Mouse (Mus musculus) small intestine, adult 2 months (tissue): ENCODE data around the gene Dnajc16. TPM values are rescaled to one million over a fixed set of nuclear protein-coding genes. Genes with fewer than 3 reads are reported as not detected.

Experiments used
- H3K27ac ChIP-seq: fragments of 200-500 bp; 2 replicates; pipeline ENCODE4 v1.5.1; 2012; ENCODE audit warnings: low read depth, low read length, control low read depth, inconsistent platforms; ENCODE audit not compliant: insufficient read depth
- H3K27me3 ChIP-seq: fragments of 200-500 bp; 2 replicates; pipeline ENCODE4 v1.6.1; 2012; ENCODE audit warnings: mild to moderate bottlenecking, moderate library complexity, low read length, inconsistent platforms; ENCODE audit not compliant: control insufficient read depth, insufficient read depth
- H3K36me3 ChIP-seq: fragments of 200-500 bp; 2 replicates; pipeline ENCODE4 v1.6.1; 2012; ENCODE audit warnings: mild to moderate bottlenecking, low read length, control low read depth, inconsistent platforms; ENCODE audit not compliant: control insufficient read depth, insufficient read depth
- H3K4me1 ChIP-seq: fragments of 200-500 bp; 2 replicates; pipeline ENCODE4 v1.6.1; 2012; ENCODE audit warnings: low read length, inconsistent platforms, mixed read lengths; ENCODE audit not compliant: control insufficient read depth, insufficient read depth, insufficient read length
- H3K4me3 ChIP-seq: fragments of 200-500 bp; 2 replicates; pipeline ENCODE4 v1.5.1; 2012; ENCODE audit warnings: low read depth, mild to moderate bottlenecking, control low read depth, inconsistent platforms, low read length, moderate library complexity
- CTCF ChIP-seq: fragments of 200-500 bp; IDR thresholded peaks from 2 replicates; pipeline ENCODE4 v1.5.1; 2012; ENCODE audit warnings: low read depth, mild to moderate bottlenecking, control low read depth, inconsistent platforms, low read length, moderate library complexity, mixed read lengths; ENCODE audit not compliant: insufficient replicate concordance, insufficient read length; ENCODE audit errors: extremely low read depth
- POLR2A ChIP-seq: fragments of 200-500 bp; IDR thresholded peaks from 2 replicates; pipeline ENCODE4 v1.6.1; 2012; ENCODE audit warnings: low read depth, mild to moderate bottlenecking, control low read depth, inconsistent platforms, low read length, moderate library complexity
- WGBS: fragments of 180-500 bp; shearing (Covaris S2); methylation state at CpG from one replicate; pipeline ENCODE4 v1.1.7; 2018; 5-methylcytosine and 5-hydroxymethylcytosine counted together
- polyA plus RNA-seq: library from polyadenylated mRNA; depleted of rRNA; stranded (reverse); fragments of >200 nt; gene quantifications from 2 replicates; pipeline ENCODE4 v1.2.3, GENCODE M21; 2012

The Dnajc16 gene
- polyA plus RNA-seq, 1 experiment = 5.3 TPM

GRCm38 (mm10) chr4:141816776-141817655 is 26.3 kb upstream of the Dnajc16 start:
- Histone ChIP-seq H3K27me3 (no peaks in the 10 kb centered on the region), H3K36me3 (peaks cover 32% of the 10 kb centered on the region), H3K27ac (no peak overlapping the region), H3K4me3 (no peak overlapping the region), H3K4me1 (no peaks in the 10 kb centered on the region)
- TF ChIP-seq POLR2A (no peak), CTCF (no peak)
- WGBS = 59% methylated on average over 14 of the region's 14 CpGs

DNA sequence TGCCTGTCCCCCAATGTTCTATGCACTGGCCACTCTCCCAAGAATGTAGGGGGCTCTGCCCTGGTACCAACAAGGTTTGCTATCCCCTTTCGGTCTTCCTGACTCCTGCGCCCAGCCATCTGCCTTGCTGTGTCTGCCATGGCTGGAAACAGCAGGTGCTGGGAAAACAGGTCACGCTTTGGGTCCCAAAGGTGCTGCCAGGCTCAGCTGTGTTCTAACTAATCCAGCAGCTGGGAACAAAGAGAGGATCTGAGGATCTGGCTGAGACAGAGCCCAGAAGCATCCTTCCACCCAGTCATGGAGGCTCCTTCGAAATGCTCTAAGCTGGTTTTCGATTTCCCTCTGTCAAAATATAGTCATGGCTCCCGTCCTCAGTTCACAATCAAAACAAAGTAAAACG is 25.5 kb upstream of the Dnajc16 start:
- Histone ChIP-seq H3K4me1 (no peaks in the 10 kb centered on the region), H3K27ac (no peak overlapping the region), H3K36me3 (peaks cover 39% of the 10 kb centered on the region), H3K4me3 (no peak overlapping the region), H3K27me3 (no peaks in the 10 kb centered on the region)
- WGBS = 88% methylated on average over 7 of the region's 7 CpGs
- TF ChIP-seq CTCF (no peak), POLR2A (no peak)

DNA sequence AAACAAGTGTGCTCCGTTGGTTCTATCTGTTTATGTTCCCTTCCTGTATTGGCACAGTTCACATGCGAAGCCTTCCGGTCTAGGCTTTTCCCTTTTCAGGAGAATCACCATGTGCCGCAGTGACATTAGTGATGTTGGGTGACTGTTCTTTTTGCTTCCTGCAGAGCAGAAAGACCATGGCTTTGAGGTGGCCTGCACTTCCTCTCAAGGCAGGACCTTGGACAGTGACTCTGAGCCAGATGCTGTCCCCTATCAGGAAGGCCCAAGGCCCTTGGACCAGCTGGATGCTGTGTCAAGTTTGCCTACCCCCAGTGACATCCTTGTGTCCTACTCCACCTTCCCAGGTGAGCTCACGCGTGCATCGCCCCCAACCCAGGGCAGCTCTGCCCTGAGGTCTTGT is 20.6 kb upstream of the Dnajc16 start:
- peaks cover 75% of the 10 kb centered on the region for H3K36me3 ChIP-seq
- H3K27me3 ChIP-seq = no peaks in the 10 kb centered on the region
- no peaks in the 10 kb centered on the region for H3K4me1 ChIP-seq
- H3K27ac ChIP-seq = no peak overlapping the region
- TF ChIP-seq POLR2A (no peak), CTCF (no peak)
- H3K4me3 ChIP-seq = no peak overlapping the region
- WGBS = 96% methylated on average over 7 of the region's 7 CpGs

DNA sequence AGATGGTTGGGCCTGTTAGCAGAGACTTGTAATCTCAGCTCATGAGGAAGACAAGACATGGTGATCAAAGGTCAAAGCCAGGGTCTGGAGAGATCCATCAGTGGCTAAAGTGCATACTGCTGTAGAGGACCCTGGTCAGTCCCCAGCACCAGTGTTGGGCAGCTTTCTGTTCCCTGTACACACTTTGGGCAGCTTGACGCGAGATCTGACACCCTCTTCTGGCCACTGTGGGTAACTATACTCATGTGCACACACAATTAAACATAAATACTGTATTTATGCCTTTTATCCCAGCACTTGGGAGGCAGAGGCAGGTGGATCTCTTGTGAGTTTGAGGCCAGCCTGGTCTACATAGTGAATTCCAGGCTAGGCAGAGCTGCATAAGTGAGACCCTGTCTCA is 20.2 kb upstream of the Dnajc16 start:
- TF ChIP-seq POLR2A (no peak), CTCF (no peak)
- no peaks in the 10 kb centered on the region for H3K4me1 ChIP-seq
- no peak overlapping the region for H3K4me3 ChIP-seq
- no peak overlapping the region for H3K27ac ChIP-seq
- peaks cover 78% of the 10 kb centered on the region for H3K36me3 ChIP-seq
- WGBS = 97% methylated on average over 2 of the region's 2 CpGs
- H3K27me3 ChIP-seq = no peaks in the 10 kb centered on the region

GRCm38 (mm10) chr4:141809850-141810464 is 19.2 kb upstream of the Dnajc16 start:
- no peak overlapping the region for H3K4me3 ChIP-seq
- no peaks in the 10 kb centered on the region for H3K27me3 ChIP-seq
- H3K36me3 ChIP-seq = peaks cover 81% of the 10 kb centered on the region
- 70% methylated on average over 8 of the region's 8 CpGs for WGBS
- no peak overlapping the region for H3K27ac ChIP-seq
- no peak for TF ChIP-seq POLR2A
- TF ChIP-seq CTCF = peak; percentile 66; the same call in 1 of the 2 replicates
- no peaks in the 10 kb centered on the region for H3K4me1 ChIP-seq

DNA sequence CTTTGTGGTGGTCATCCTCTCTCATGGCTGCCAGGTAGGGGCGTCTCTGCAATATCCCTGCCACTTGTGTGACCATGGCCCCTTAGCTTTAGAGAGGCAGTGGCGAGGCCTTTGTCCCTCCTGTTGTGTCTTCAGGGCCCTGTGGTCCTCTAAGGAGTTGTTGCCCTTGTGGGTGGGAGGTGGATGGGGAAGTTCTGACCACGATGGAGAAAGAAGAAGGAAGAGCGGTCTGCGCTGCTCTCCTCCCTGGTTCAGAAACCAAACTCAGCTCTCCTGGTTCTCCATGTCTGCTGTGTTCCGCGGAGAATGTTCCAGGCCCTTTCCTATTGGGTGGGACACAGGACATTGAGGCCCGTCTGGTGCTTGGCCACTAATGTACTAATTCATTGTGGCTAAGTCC is 15.2 kb upstream of the Dnajc16 start:
- no peak overlapping the region for H3K4me3 ChIP-seq

GRCm38 (mm10) chr4:141804105-141804504 is 13.4 kb upstream of the Dnajc16 start:
- Histone ChIP-seq H3K36me3 (peaks cover 39% of the 10 kb centered on the region), H3K27ac (no peak overlapping the region), H3K4me1 (no peaks in the 10 kb centered on the region), H3K4me3 (no peak overlapping the region), H3K27me3 (no peaks in the 10 kb centered on the region)
- WGBS = 93% methylated on average over 4 of the region's 4 CpGs
- TF ChIP-seq CTCF (no peak), POLR2A (no peak)

More for the DNA sequence above, 15.2 kb upstream of the Dnajc16 start:
- 96% methylated on average over 8 of the region's 8 CpGs for WGBS
- TF ChIP-seq CTCF = no peak
- no peak for TF ChIP-seq POLR2A
- Histone ChIP-seq H3K4me1 (no peaks in the 10 kb centered on the region), H3K27me3 (no peaks in the 10 kb centered on the region), H3K27ac (no peak overlapping the region), H3K36me3 (peaks cover 54% of the 10 kb centered on the region)
